ENCODE assay signal across 9 mouse cellular contexts in the genomic region with DNA sequence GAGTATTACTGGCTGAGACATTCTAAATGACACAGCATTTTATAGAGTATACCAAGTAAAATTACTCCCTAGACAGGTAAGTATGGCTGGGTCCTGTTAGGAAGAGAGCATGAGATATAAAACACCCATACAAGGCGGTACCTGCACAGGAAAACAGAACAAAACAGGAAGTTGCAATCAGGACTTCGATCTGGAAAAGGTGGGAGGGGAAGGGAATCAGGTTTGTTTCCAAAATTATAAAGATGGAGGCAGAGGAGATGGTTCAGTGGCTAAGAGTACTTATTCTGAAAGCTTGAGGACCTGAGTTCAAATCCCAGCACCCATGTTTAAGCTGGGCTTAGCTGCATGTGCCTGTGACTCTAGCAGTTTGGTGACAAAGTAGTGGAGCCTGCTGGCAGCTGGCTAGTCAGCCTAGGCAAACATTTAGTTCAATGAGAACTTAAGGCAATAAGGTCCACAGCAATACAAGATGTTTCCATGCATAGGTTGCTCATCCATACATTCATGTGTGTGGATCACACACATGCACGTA. TPM values are rescaled to one million over a fixed set of nuclear protein-coding genes. Genes with fewer than 3 reads are reported as not detected.
A peak's percentile ranks its signal among the peaks of the same experiment; 100 is the strongest.
DNase-seq lines count a peak whose midpoint lies in the region; ATAC-seq lines count a peak whose summit lies in the region.
"Had no signal": no experiment of that assay in that cellular context is flagged by ENCODE, and none has a peak within 500 bp of the region (broad histone marks: within the 10 kb centered on the region; RNA-seq: fewer than 3 reads in every experiment).

No protein-coding gene starts in this region.

- H3K27me3 ChIP-seq in erythroblast, embryonic 14.5 days (ENCODE audit: control insufficient read depth), result no peaks in the 10 kb centered on the region
- no peaks in the 10 kb centered on the region for H3K27me3 ChIP-seq in forebrain, embryonic 13.5 days
- no peaks in the 10 kb centered on the region for H3K27me3 ChIP-seq in liver, embryonic 11.5 days (replicated peaks; ENCODE audit: control insufficient read depth, insufficient read depth, low read length)

- H3K27ac ChIP-seq in forebrain, embryonic 13.5 days, result no peak overlapping the region
- H3K27ac ChIP-seq in liver, embryonic 11.5 days (ENCODE audit: low read depth, low read length), result peak overlapping the region; percentile 28

- H3K4me2 ChIP-seq in forebrain, embryonic 13.5 days, result peak overlapping the region; percentile 73
- H3K4me2 ChIP-seq in liver, embryonic 11.5 days, result peak overlapping the region; percentile 80

- no peak for ATAC-seq in erythroblast, adult 5-6 weeks (replicated peaks; ENCODE audit: low FRiP score, poor library complexity, severe bottlenecking)
- no peak for ATAC-seq in forebrain, embryonic 13.5 days
- ATAC-seq in liver, embryonic 11.5 days (replicated peaks; ENCODE audit: low FRiP score), result no peak

- DNase-seq in 3T3-L1 (ENCODE audit: low read depth, low spot score), result peak; percentile 5
- no peak for DNase-seq in liver, embryonic 11.5 days (ENCODE audit: low spot score)
- no peak for DNase-seq in frontal cortex, postnatal 14 days (ENCODE audit: low spot score in 2 of 2)
- DNase-seq in left cerebral cortex, adult 11 months (ENCODE audit: low spot score), result no peak
- DNase-seq in spleen, adult 12 weeks (ENCODE audit: low spot score), result no peak
- DNase-seq: cerebellum, adult 2 months had no signal

- 91% methylated on average over 3 of the region's 3 CpGs for WGBS in forebrain, embryonic 13.5 days
- 67% methylated on average over 3 of the region's 3 CpGs for WGBS in liver, embryonic 11.5 days

- H3K9ac ChIP-seq in forebrain, embryonic 13.5 days, result no peak overlapping the region
- H3K9ac ChIP-seq in liver, embryonic 11.5 days (ENCODE audit: low read depth, low read length), result no peak overlapping the region

- no peaks in the 10 kb centered on the region for H3K9me3 ChIP-seq in erythroblast, embryonic 14.5 days (ENCODE audit: control insufficient read depth, low read length)
- H3K9me3 ChIP-seq in forebrain, embryonic 13.5 days (replicated peaks), result no peaks in the 10 kb centered on the region
- H3K9me3 ChIP-seq in liver, embryonic 11.5 days (ENCODE audit: control insufficient read depth, low read length), result no peaks in the 10 kb centered on the region

- peak overlapping the region; percentile 97 for H3K4me3 ChIP-seq in erythroblast, embryonic 14.5 days (replicated peaks)
- H3K4me3 ChIP-seq in forebrain, embryonic 13.5 days, result peak overlapping the region; percentile 86
- H3K4me3 ChIP-seq in liver, embryonic 11.5 days (ENCODE audit: low read depth, low read length), result peak overlapping the region; percentile 82

- H3K36me3 ChIP-seq in erythroblast, embryonic 14.5 days (ENCODE audit: control insufficient read depth), result peaks cover 51% of the 10 kb centered on the region
- peaks cover 39% of the 10 kb centered on the region for H3K36me3 ChIP-seq in forebrain, embryonic 13.5 days (ENCODE audit: poor library complexity, severe bottlenecking)
- H3K36me3 ChIP-seq in liver, embryonic 11.5 days (ENCODE audit: control insufficient read depth, insufficient read depth, low read length), result peaks cover 26% of the 10 kb centered on the region

- peaks cover 57% of the 10 kb centered on the region for H3K4me1 ChIP-seq in erythroblast, embryonic 14.5 days (ENCODE audit: control insufficient read depth)
- H3K4me1 ChIP-seq in forebrain, embryonic 13.5 days, result peaks cover 27% of the 10 kb centered on the region
- H3K4me1 ChIP-seq in liver, embryonic 11.5 days (replicated peaks; ENCODE audit: control insufficient read depth, insufficient read depth, low read length), result peaks cover 25% of the 10 kb centered on the region

RNA-seq across cellular contexts. Expression of gene Hint1, which starts 1.8 kb away (rescaled TPM):
- polyA plus RNA-seq in erythroblast, embryonic 14.5 days (2012), result 113 and 143 TPM in 2 replicates
- total RNA-seq in erythroblast, adult 5-6 weeks (2015; ENCODE audit: low replicate concordance), result 97.0 and 122 TPM in 2 replicates
- 67.1 and 108 TPM in 2 replicates for total RNA-seq in erythroblast, adult 5-6 weeks (2017; ENCODE audit: low replicate concordance)
- 829 and 971 TPM in 2 replicates for polyA plus RNA-seq in forebrain, embryonic 13.5 days (2015; fragmentation: Nextera tagmentation; extraction: Ambion mirVana)
- 587 and 600 TPM in 2 replicates for polyA plus RNA-seq in liver, embryonic 11.5 days (2014; fragmentation: Nextera tagmentation; extraction: Ambion mirVana)

RNA-seq across cellular contexts. Expression of gene Lyrm7, which starts 7.3 kb away (rescaled TPM):
- polyA plus RNA-seq in erythroblast, embryonic 14.5 days (2012), result not detected in 2 replicates
- total RNA-seq in erythroblast, adult 5-6 weeks (2015; ENCODE audit: low replicate concordance), result 1.9 and 5.0 TPM in 2 replicates
- total RNA-seq in erythroblast, adult 5-6 weeks (2017; ENCODE audit: low replicate concordance), result 1.3 and 5.7 TPM in 2 replicates
- polyA plus RNA-seq in forebrain, embryonic 13.5 days (2015; fragmentation: Nextera tagmentation; extraction: Ambion mirVana), result 11.6 and 12.5 TPM in 2 replicates
- 9.4 and 11.3 TPM in 2 replicates for polyA plus RNA-seq in liver, embryonic 11.5 days (2014; fragmentation: Nextera tagmentation; extraction: Ambion mirVana)

RNA-seq across cellular contexts. Expression of gene Gpx3, which starts 34.3 kb away (rescaled TPM):
- polyA plus RNA-seq in erythroblast, embryonic 14.5 days (2012), result 0.79 and 0.86 TPM in 2 replicates
- 20.9 and 32.1 TPM in 2 replicates for total RNA-seq in erythroblast, adult 5-6 weeks (2015; ENCODE audit: low replicate concordance)
- 0.84 and 1.8 TPM in 2 replicates for total RNA-seq in erythroblast, adult 5-6 weeks (2017; ENCODE audit: low replicate concordance)
- 17.9 and 20.8 TPM in 2 replicates for polyA plus RNA-seq in forebrain, embryonic 13.5 days (2015; fragmentation: Nextera tagmentation; extraction: Ambion mirVana)
- 84.0 and 89.6 TPM in 2 replicates for polyA plus RNA-seq in liver, embryonic 11.5 days (2014; fragmentation: Nextera tagmentation; extraction: Ambion mirVana)

Comparison
In these comparisons a context has a peak if more than half of its experiments do, and no peak if none do; other contexts are left out.
1. RNA of gene Lyrm7, which starts 7.3 kb away (polyA plus RNA-seq): 11.6 to 12.5 TPM in forebrain, embryonic 13.5 days and 9.4 to 11.3 TPM in liver, embryonic 11.5 days; not detected in erythroblast, embryonic 14.5 days; every median in the first group is over 10 times any median in the second.
2. RNA of gene Gpx3, which starts 34.3 kb away (polyA plus RNA-seq): 84.0 to 89.6 TPM in liver, embryonic 11.5 days and 17.9 to 20.8 TPM in forebrain, embryonic 13.5 days; 0.79 to 0.86 TPM in erythroblast, embryonic 14.5 days; every median in the first group is over 10 times any median in the second.
3. Peak in every context shown above with its lines, with median percentiles within 50 percentile points of each other: H3K4me3 ChIP-seq.